Mouse (Mus musculus): Measurements from ENCODE around the gene Olfr1229. TPM values are rescaled to one million over a fixed set of nuclear protein-coding genes. Genes with fewer than 3 reads are reported as not detected.

Olfr1229 gene
- total RNA-seq (2014; fragmentation: Nextera tagmentation) (not detected in 2 replicates), total RNA-seq (2017) (not detected in 2 replicates)

DNA sequence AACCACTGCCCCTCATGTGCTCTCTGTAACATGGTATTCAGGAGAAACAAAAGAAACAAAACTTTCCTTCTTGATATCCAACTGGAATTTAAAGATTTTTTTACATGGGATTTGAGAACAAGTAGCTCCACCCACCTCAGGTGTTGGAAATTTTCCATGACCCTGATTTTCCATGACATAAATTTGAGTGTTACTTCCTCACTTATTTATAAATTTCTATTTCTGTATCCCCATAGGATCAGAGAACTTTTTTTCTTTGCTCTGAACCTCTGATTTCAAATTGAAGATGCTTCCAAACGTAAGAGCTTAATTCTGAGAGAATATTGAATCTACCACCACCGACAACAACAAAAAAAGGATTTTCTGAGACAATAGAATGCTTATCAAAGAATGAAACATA is at the start of gene Olfr1229:
Olfr1229 (minus strand) TSS at position 101 of the 400 bp plus-strand sequence.
- ATAC-seq (replicated peaks; ENCODE audit: low FRiP score, low TSS enrichment, poor library complexity, severe bottlenecking), result no peak

- ATAC-seq (replicated peaks; ENCODE audit: low FRiP score, low TSS enrichment, poor library complexity, severe bottlenecking), result no peak
Observed at GRCm38 (mm10) chr2:89329575-89329974, 41.8 kb upstream of the Olfr1229 start, which contains the start of gene Olfr1232. Olfr1232 (minus strand) TSS chr2:89329675.

- ATAC-seq (replicated peaks; ENCODE audit: low FRiP score, low TSS enrichment, poor library complexity, severe bottlenecking), result no peak
Observed at GRCm38 (mm10) chr2:89306974-89307373, 19.2 kb upstream of the Olfr1229 start, which contains the start of gene Olfr1231. Olfr1231 (minus strand) TSS chr2:89307074.

DNA sequence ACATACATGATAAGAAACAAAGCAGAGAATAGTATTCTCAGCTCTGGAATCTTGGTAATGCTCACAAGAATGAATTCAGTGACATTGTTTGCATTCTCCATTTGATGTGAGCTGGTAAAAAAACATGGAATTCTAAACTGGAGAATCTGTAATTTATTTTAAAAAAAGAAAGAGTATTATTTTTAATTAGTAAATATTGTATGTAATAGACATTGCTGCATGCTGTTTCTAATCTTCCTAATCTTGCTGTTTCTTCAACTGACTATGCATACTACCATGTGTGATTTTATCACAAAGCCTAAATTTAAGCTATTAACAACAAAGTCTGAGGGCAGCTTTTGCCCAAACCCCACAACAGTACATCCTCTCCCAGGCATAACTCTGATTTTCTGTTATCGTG is 9.4 kb upstream of the Olfr1229 start, which contains the start of gene Olfr1230:
Olfr1230 (minus strand) TSS at position 101 of the 400 bp plus-strand sequence.
- ATAC-seq (replicated peaks; ENCODE audit: low FRiP score, low TSS enrichment, poor library complexity, severe bottlenecking), result no peak

DNA sequence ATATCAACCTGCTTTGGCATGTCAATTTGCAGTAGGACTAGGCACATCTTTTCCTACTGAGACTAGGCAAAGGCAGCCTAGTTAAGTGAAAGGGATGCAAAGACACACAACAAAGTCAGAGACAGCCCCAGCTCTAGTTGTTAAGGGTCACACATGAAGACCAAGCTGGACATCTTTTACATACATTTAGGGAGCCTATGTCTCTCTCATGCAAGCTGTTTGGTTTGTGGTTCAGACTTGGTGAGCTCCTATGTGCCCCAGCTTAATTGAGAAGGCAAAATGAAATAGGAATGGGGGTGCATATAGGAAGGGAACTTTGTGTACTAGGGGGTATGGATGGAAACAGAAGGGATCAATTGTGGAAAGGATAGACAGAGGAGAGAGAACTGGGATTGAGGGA is 33.9 kb downstream of the Olfr1229 start, which contains the start of gene Olfr1228:
Olfr1228 (minus strand) TSS at position 101 of the 400 bp plus-strand sequence.
- ATAC-seq (replicated peaks; ENCODE audit: low FRiP score, low TSS enrichment, poor library complexity, severe bottlenecking), result no peak

Other genes with a start within 250 kb of the Olfr1229 start
- not detected in 2 replicates for gene Olfr1218, start 226.8 kb downstream of the Olfr1229 start, total RNA-seq (2014; fragmentation: Nextera tagmentation)
- gene Olfr1218, start 226.8 kb downstream of the Olfr1229 start, total RNA-seq (2017), result not detected in 2 replicates
- not detected in 2 replicates for gene Olfr1219, start 204.5 kb downstream of the Olfr1229 start, total RNA-seq (2014; fragmentation: Nextera tagmentation)
- gene Olfr1219, start 204.5 kb downstream of the Olfr1229 start, total RNA-seq (2017), result not detected in 2 replicates
- not detected in 2 replicates for gene Olfr1220, start 181.2 kb downstream of the Olfr1229 start, total RNA-seq (2014; fragmentation: Nextera tagmentation)
- not detected in 2 replicates for gene Olfr1220, start 181.2 kb downstream of the Olfr1229 start, total RNA-seq (2017)
- not detected in 2 replicates for gene Olfr1221, start 170.7 kb downstream of the Olfr1229 start, total RNA-seq (2014; fragmentation: Nextera tagmentation)
- gene Olfr1221, start 170.7 kb downstream of the Olfr1229 start, total RNA-seq (2017), result not detected in 2 replicates
- gene Olfr1222, start 155.0 kb downstream of the Olfr1229 start, total RNA-seq (2014; fragmentation: Nextera tagmentation), result not detected in 2 replicates
- gene Olfr1222, start 155.0 kb downstream of the Olfr1229 start, total RNA-seq (2017), result not detected in 2 replicates
- gene Olfr1223, start 136.5 kb downstream of the Olfr1229 start, total RNA-seq (2014; fragmentation: Nextera tagmentation), result not detected in 2 replicates
- not detected in 2 replicates for gene Olfr1223, start 136.5 kb downstream of the Olfr1229 start, total RNA-seq (2017)
- gene Olfr1224-ps1, start 123.9 kb downstream of the Olfr1229 start, total RNA-seq (2014; fragmentation: Nextera tagmentation), result not detected in 2 replicates
- not detected in 2 replicates for gene Olfr1224-ps1, start 123.9 kb downstream of the Olfr1229 start, total RNA-seq (2017)
- not detected in 2 replicates for gene Olfr1225, start 113.3 kb downstream of the Olfr1229 start, total RNA-seq (2014; fragmentation: Nextera tagmentation)
- not detected in 2 replicates for gene Olfr1225, start 113.3 kb downstream of the Olfr1229 start, total RNA-seq (2017)
- gene Olfr1226, start 88.0 kb downstream of the Olfr1229 start, total RNA-seq (2014; fragmentation: Nextera tagmentation), result not detected in 2 replicates
- gene Olfr1226, start 88.0 kb downstream of the Olfr1229 start, total RNA-seq (2017), result not detected in 2 replicates
- gene Olfr1228, start 34.0 kb downstream of the Olfr1229 start, total RNA-seq (2014; fragmentation: Nextera tagmentation), result not detected in 2 replicates
- gene Olfr1228, start 34.0 kb downstream of the Olfr1229 start, total RNA-seq (2017), result not detected in 2 replicates
- not detected in 2 replicates for gene Olfr1230, start 9.3 kb upstream of the Olfr1229 start, total RNA-seq (2014; fragmentation: Nextera tagmentation)
- not detected in 2 replicates for gene Olfr1230, start 9.3 kb upstream of the Olfr1229 start, total RNA-seq (2017)
- not detected in 2 replicates for gene Olfr1231, start 19.1 kb upstream of the Olfr1229 start, total RNA-seq (2014; fragmentation: Nextera tagmentation)
- gene Olfr1231, start 19.1 kb upstream of the Olfr1229 start, total RNA-seq (2017), result not detected in 2 replicates
- gene Olfr1232, start 41.7 kb upstream of the Olfr1229 start, total RNA-seq (2014; fragmentation: Nextera tagmentation), result not detected in 2 replicates
- gene Olfr1232, start 41.7 kb upstream of the Olfr1229 start, total RNA-seq (2017), result not detected in 2 replicates
- gene Olfr1233, start 54.4 kb upstream of the Olfr1229 start, total RNA-seq (2014; fragmentation: Nextera tagmentation), result not detected in 2 replicates
- gene Olfr1233, start 54.4 kb upstream of the Olfr1229 start, total RNA-seq (2017), result not detected in 2 replicates
- gene Olfr1234, start 76.9 kb upstream of the Olfr1229 start, total RNA-seq (2014; fragmentation: Nextera tagmentation), result not detected in 2 replicates
- gene Olfr1234, start 76.9 kb upstream of the Olfr1229 start, total RNA-seq (2017), result not detected in 2 replicates
- gene Olfr1238, start 121.7 kb upstream of the Olfr1229 start, total RNA-seq (2014; fragmentation: Nextera tagmentation), result not detected in 2 replicates
- gene Olfr1238, start 121.7 kb upstream of the Olfr1229 start, total RNA-seq (2017), result not detected in 2 replicates
- not detected in 2 replicates for gene Olfr1239, start 132.4 kb upstream of the Olfr1229 start, total RNA-seq (2014; fragmentation: Nextera tagmentation)
- gene Olfr1239, start 132.4 kb upstream of the Olfr1229 start, total RNA-seq (2017), result not detected in 2 replicates
- gene Olfr1240, start 155.0 kb upstream of the Olfr1229 start, total RNA-seq (2014; fragmentation: Nextera tagmentation), result not detected in 2 replicates
- gene Olfr1240, start 155.0 kb upstream of the Olfr1229 start, total RNA-seq (2017), result not detected in 2 replicates
- gene Olfr1241, start 199.1 kb upstream of the Olfr1229 start, total RNA-seq (2014; fragmentation: Nextera tagmentation), result not detected in 2 replicates
- not detected in 2 replicates for gene Olfr1241, start 199.1 kb upstream of the Olfr1229 start, total RNA-seq (2017)
- not detected in 2 replicates for gene Olfr1242, start 210.3 kb upstream of the Olfr1229 start, total RNA-seq (2014; fragmentation: Nextera tagmentation)
- not detected in 2 replicates for gene Olfr1242, start 210.3 kb upstream of the Olfr1229 start, total RNA-seq (2017)
- not detected in 2 replicates for gene Olfr1243, start 243.5 kb upstream of the Olfr1229 start, total RNA-seq (2014; fragmentation: Nextera tagmentation)
- not detected in 2 replicates for gene Olfr1243, start 243.5 kb upstream of the Olfr1229 start, total RNA-seq (2017)